Mouse (Mus musculus): Measurements from ENCODE around the gene Esrrg.
A peak's percentile ranks its signal among the peaks of the same experiment; 100 is the strongest.

The Esrrg gene

GRCm38 (mm10) chr1:188153665-188154064 is 545.1 kb downstream of the Esrrg start:
- no peak for DNase-seq (ENCODE audit: low read depth, low spot score)

- no peak for DNase-seq (ENCODE audit: low read depth, low spot score)
Measured at GRCm38 (mm10) chr1:188154466-188155110, 546.0 kb downstream of the Esrrg start.

- DNase-seq (ENCODE audit: low read depth, low spot score), result no peak
Measured at GRCm38 (mm10) chr1:188155135-188155779, 546.7 kb downstream of the Esrrg start.

GRCm38 (mm10) chr1:188156520-188156919 is 547.9 kb downstream of the Esrrg start:
- DNase-seq (ENCODE audit: low read depth, low spot score), result no peak

GRCm38 (mm10) chr1:188157237-188157955 is 548.8 kb downstream of the Esrrg start:
- DNase-seq (ENCODE audit: low read depth, low spot score), result no peak

GRCm38 (mm10) chr1:188158675-188159074 is 550.1 kb downstream of the Esrrg start:
- DNase-seq (ENCODE audit: low read depth, low spot score), result no peak

- DNase-seq (ENCODE audit: low read depth, low spot score), result no peak
Measured at GRCm38 (mm10) chr1:188159108-188159507, 550.5 kb downstream of the Esrrg start.

- DNase-seq (ENCODE audit: low read depth, low spot score), result no peak
Measured at GRCm38 (mm10) chr1:188163058-188163457, 554.5 kb downstream of the Esrrg start.

GRCm38 (mm10) chr1:188164251-188164650 is 555.7 kb downstream of the Esrrg start:
- DNase-seq (ENCODE audit: low read depth, low spot score), result no peak

GRCm38 (mm10) chr1:188173859-188174258 is 565.3 kb downstream of the Esrrg start:
- DNase-seq (ENCODE audit: low read depth, low spot score), result no peak

GRCm38 (mm10) chr1:188182951-188183350 is 574.4 kb downstream of the Esrrg start:
- no peak for DNase-seq (ENCODE audit: low read depth, low spot score)

- DNase-seq (ENCODE audit: low read depth, low spot score), result no peak
Measured at GRCm38 (mm10) chr1:188186440-188187117, 578.0 kb downstream of the Esrrg start.

- no peak for DNase-seq (ENCODE audit: low read depth, low spot score)
Measured at GRCm38 (mm10) chr1:188192971-188193370, 584.4 kb downstream of the Esrrg start.

GRCm38 (mm10) chr1:188207421-188207820 is 598.8 kb downstream of the Esrrg start:
- no peak for DNase-seq (ENCODE audit: low read depth, low spot score)

GRCm38 (mm10) chr1:188209025-188209424 is 600.4 kb downstream of the Esrrg start:
- DNase-seq (ENCODE audit: low read depth, low spot score), result no peak

- DNase-seq (ENCODE audit: low read depth, low spot score), result peak; percentile 7
Measured at GRCm38 (mm10) chr1:188214885-188215611, 606.5 kb downstream of the Esrrg start.

- DNase-seq (ENCODE audit: low read depth, low spot score), result no peak
Measured at GRCm38 (mm10) chr1:188221226-188221792, 612.7 kb downstream of the Esrrg start.

GRCm38 (mm10) chr1:188233036-188233724 is 624.6 kb downstream of the Esrrg start:
- no peak for DNase-seq (ENCODE audit: low read depth, low spot score)

GRCm38 (mm10) chr1:188238636-188239035 is 630.0 kb downstream of the Esrrg start:
- no peak for DNase-seq (ENCODE audit: low read depth, low spot score)

GRCm38 (mm10) chr1:188241766-188242165 is 633.2 kb downstream of the Esrrg start:
- no peak for DNase-seq (ENCODE audit: low read depth, low spot score)

- DNase-seq (ENCODE audit: low read depth, low spot score), result no peak
Measured at GRCm38 (mm10) chr1:188257500-188257899, 648.9 kb downstream of the Esrrg start.
